Mouse (Mus musculus) right cerebral cortex, postnatal 10 days (tissue): ENCODE measurements at regions not wholly inside any gene's neighbourhood (a gene's known extent, or its start where the extent isn't known, plus 50 kb on each side); places are given as distances from the start of the nearest gene placed in this dataset.
"Not testable (repeated sequence)": the region's sequence is repeated elsewhere in the genome, so short reads cannot be mapped to it uniquely, and the experiment has no call there.

ENCODE experiments used
- DNase-seq, 2 experiments: peaks; one replicate each; pipeline ENCODE4 v3.0.0; 2021; ENCODE audit warnings: low spot score in 2 of 2

DNA sequence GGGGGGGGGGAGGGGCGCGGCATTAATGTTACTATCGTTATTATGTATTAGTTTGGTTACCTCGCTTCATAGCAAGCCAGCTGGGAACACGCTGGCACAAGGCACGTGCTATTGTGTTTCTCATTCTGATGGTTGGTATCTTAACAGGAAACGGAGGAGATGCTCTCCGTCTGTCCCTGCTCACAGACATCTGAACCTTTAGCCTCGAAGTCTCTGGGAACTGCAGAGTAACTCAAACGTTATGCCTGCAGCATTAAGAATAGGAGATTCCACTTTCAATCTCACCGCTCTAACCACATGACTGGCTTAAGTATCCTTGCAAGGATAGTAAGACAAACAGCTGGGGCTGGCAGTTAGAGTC lies 80.0 kb downstream of the Nfkbiz start:
- DNase-seq: no peak

DNA sequence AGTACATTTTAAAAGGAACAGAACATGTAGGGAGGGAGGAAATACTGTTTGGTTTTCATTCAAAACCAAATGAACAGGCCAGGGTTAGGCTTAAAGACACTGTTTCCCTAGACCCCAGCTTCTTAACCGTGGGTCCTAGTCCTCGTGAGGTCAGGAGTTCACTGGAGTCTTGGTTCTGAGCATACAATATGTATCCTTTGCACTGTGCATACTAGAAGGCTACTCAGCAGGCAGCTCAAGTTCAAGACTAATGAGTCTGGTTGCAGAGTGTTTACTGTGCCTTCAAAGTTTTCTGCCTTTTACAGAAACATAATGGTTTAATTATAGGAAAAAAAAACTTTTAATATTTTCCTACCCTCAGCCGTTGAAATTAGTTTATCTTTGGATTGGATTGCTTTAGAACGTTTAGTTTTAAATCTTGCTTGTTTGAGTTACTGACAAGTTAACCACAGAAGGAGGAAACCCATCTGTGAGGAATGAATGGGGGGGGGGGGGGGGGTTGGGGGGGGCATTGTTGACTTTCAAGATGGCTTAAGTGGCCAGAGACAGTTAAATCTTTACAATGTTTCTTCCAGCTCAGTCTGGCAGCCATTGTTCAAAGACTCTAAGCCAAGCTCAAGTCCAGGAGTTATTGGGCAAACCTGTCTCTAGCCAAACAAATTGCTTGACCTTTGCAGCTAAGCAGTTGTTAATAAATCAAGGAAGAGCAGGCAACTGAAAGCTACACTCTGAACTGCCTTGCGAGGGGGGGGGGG lies 80.6 kb downstream of the Nfkbiz start:
- no peak for DNase-seq

DNA sequence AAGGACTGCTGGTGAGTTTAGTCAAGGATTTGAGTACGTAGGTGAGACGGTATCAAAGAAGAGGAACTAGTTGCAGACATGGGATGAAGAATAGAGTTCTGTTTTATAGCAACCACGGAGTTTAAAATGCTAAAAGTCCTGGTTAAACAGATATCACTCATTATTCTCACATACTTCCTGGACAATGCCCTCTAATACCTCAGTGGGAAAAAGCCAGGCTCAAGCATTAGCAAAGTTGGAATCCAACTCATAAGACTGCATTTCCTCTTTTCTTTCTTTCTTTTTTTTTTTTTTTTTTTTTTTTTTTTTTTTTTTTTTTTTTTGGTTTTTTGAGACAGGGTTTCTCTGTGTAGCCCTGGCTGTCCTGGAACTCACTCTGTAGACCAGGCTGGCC lies 81.3 kb downstream of the Nfkbiz start:
- DNase-seq: not testable (repeated sequence)

DNA sequence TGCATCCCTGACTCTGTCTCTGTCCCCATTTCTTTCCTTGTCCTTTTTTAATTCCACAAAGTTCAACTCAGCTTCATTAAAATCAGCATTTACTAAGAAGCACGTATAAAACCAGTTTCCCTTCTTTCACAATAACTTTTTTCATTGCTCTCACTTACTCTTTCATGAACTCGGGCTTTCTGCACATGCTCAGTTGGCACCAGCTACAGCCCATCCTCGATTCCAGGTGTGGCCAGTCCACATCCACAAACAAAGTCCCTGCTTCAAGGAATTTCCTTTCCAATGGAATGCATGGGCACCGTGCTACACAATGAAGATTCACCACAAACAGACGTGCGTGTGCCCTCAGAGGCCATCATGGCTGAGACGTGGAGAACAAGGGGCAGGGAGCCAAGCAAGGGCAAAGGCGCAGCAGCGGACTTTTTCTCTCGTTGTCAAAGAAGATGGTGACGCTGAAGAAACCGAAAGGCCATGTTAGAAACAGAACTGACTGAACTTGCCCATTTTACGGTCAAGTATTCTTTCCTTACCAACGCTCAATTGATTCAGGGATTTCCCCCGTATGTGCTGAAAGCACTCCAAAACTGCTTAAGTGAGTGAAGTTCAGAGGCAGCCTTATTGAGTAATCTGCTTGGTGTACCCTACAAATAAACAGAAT lies 81.8 kb downstream of the Nfkbiz start:
- no peak for DNase-seq

DNA sequence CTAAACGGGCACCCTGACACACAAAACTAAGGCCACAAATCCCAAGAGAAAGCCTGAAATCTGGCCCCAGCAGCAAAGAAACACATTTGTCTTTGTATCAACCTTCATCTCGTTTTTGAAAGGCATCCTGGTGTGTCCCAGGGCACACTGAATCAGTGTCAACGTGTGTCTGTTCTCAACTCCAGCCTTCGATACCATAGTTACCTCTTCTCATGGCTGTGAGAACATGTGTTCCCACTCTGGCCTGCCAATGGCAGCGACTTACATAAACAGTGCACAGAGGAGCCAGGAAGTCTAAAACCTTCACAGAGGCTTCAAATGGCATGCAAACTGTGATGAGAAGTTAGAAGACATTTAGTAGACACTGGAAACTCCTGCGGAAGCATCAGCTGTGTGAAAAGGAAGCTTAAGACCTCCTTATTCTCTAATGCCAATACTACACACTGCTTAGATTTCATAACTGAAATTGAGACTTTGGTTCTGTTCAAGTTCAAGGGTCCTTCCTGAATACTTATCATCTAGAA lies 83.3 kb downstream of the Nfkbiz start:
- DNase-seq: no peak

DNA sequence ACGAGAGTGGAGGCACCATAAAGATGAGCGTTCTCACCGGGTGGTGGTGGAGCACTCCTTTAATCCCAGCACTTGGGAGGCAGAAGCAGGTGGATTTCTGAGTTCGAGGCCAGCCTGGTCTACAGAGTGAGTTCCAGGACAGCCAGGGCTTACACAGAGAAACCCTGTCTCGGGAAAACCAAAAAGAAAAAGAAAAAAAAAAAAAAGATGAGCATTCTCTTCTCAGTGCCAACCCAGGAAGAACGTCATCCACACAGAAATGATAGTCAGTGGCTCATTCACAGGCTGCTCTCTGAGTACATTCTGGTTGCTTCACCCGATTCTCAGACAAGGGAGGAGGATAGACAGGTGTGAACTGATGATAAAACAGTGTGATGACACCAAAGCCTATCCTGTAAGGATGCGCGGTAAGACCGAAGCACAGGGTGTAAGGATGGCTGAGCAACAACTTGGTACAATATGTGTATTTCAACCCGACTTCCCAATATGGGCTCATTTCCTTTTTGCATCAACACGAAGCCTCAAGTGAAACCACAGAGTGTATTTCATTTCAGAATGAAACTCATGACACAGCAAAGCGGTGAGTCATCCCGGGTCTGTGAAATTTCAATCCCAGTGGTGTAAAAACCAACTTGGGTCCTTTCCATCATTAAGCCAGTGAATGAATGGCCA lies 84.5 kb downstream of the Nfkbiz start:
- no peak for DNase-seq

DNA sequence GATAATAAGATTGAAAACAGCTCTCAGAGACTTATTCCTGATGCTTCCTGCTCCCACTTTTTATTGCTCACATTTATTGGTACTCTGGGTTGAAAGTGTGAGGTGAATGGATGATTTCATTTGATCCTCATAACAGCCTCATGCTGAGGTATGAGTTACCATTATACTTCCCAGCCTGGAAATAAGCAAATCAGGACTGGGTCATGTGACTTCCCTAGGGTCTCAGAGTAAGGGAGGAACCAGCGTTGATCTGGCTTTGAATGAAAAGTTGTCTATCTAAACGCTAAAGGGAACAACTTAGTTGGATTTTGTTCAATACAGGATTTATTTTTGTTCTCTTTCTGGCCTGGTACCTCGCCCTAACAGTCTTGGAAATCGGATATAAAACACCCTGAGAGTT lies 85.3 kb downstream of the Nfkbiz start:
- DNase-seq: no peak

DNA sequence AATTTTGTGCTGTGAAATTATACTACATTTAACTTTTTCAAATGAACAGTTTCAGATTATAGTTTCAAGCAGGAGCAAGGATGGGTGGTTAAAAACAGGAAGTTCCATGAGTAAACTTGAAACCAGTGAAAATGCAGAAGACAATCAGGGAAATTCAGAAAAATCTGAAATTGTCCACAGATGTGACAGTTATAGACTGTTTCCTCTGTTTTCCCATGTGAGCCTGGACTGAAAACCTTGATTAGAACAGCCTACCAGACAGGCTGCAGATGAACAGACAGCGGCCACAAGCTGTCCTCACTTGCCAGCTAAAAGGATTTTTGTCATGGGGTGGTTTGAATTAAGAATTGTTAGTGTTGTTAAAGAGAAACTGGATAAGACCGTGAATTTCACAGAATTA lies 91.4 kb downstream of the Nfkbiz start:
- no peak for DNase-seq

DNA sequence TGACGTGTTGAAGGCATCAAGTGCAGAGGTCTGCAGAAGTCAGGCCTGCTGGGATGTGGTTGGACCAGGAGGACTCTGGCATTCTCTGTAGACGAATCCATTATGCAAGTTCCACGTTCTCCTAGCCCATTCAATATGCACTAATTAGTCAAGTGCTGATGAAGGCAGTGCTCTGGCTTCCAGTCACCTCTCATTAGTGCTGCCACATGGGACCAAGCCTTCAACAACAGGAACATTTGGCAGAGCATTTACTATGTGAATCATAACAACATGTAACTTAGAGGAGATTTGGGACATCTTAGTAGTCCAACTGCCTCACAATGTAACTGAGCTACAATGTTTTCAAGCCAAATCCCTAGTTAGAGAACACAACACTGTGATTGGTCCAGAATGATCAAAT lies 92.5 kb downstream of the Nfkbiz start:
- DNase-seq: no peak

DNA sequence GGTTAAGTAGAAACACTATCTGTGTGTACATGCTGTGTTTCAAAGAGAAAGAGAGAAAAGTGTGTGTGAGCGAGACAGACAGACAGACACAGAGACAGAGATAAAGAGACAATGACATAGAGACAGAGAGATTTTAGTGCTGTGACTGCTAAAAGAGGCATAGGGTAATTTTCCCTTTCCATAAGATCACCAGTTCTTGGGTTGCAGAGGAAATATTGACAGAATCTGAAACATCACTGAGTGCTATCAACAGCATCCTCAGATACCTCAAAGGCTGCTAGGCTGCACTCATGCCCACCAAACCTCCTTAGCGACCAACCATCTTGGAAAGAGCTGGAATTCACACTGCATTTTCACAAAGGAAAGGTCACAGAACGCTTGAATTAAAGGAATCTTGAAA lies 93.6 kb downstream of the Nfkbiz start:
- DNase-seq: no peak

DNA sequence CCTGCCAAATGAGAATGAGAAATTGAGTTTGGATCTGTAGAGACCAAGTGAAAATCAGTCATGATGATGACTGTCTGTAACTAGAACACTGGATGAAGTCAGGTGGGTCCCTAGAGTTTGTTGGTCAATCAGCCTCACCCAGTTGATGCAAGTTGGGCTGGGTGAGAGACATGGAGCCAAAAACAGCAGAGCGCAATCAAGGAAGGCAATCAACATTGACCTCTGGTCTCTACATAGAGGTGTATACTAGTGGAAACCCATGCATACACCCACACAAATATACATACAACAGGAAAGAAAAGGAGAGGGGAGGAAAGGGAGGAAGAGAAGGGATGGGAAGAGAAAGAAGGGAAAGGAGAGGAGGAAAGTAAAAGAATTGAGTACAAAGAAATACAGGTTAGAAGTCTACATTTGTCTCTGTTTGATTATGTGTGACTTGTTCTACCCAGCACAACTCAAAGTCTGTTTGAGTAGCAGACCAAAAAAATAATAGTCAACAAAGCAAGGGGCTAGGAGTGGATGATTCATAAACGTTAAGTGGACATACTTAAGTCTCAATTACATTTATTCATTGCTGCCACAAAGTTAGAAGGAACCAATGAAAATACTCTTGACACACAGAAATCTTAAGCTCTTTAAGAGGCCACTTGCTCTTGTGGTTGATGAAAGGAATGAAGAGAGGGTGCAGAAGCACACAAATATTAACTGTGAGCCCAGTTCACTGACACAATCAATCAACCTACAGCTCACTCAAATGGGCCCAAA lies 97.4 kb downstream of the Nfkbiz start:
- DNase-seq: no peak

DNA sequence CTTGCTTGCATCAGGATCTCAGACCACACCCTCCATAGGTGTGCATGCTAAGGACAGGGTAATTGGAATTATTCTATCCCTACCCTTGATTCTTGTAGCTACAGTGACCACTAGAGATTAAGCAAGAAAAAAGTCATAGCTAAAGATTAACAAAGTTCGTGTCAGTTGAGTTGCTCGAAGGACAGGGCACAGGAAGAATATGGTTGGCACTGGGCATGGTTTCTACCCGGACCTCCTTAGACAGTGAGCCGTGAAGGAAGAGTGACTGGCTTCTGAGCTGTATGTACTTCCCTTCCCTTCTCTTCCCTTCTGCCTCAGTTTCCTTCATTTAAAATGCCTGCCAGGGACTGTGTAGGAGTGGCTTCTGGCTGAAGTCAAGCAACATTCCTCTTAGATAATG lies 100.0 kb downstream of the Nfkbiz start:
- no peak for DNase-seq

DNA sequence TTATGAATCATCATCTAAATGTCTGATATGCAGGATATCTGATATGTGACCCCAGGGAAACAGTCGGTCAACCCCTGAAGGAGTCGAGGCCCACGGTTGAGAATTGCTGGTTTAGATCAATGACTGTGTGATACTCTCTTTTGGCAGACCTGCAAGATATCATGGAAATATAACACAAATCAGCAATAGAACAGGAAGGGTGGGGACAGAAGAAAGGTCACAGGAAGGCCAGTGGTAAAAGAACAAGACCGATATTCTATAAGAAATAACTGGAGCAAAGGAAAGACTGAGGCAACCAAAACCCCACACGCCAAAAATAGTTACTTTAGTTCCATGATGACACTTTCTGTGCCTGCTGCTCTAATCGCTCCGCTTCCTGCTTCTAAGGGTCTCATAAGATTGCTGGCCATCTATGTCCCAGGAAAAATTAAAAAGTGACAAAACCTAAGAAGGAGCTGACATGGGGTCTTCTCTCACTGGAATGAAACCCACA lies 103.2 kb downstream of the Nfkbiz start:
- DNase-seq: no peak

DNA sequence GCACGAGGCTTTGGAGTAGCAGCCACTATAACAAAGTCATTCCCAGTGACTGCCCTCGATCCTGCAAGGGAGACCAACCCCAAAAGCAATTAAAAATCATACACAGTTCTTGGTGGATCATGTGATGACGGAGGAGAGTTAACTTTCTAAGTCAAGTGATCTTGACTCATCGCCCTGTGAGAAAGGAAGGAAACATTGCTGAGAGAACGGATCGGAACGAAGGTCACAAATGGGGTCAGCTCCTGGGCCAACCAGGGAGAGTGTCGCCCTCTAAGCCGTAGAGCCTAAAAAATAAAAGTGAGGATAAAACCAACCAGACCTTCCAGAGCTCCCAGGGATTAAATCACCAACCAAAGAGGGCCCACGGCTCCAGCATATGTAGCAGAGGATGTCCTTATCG lies 104.4 kb downstream of the Nfkbiz start:
- no peak for DNase-seq

DNA sequence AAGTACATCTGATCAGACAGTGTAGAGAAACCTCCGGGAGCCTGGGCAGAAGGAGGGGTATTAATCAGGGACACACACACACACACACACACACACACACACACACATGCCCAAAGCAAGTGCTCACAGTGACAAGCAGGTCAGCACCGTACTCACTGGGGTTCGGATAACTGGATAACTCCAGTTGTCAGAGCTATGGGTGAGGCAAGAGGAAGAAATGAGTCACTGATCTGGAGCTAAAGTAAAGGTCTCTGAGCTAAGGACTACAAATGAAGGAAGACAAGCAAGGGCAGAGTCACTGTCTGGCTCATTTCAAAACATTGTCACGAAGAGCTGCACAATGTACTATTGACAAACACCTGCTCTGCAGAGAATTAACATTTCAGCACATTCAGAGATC lies 104.9 kb downstream of the Nfkbiz start:
- DNase-seq: no peak

DNA sequence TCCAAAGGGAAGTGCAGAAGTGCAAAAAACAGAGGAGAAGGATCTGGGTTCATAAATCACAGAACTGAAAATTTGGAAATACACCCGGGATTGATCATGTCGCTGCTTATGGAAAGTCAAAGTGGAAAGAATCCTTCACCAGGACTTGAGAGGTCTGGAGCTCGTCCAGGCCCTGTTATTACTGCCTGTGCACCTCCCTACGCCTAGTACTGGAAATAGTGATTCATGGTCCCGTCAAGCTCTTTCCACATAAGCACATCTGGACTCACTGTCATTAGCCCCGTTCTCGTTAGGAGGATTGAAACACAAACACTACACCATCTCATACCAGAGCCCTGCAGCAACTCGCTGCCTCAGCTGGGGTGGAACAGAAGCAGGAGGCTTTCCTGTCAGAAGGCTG lies 107.7 kb downstream of the Nfkbiz start:
- DNase-seq: no peak

DNA sequence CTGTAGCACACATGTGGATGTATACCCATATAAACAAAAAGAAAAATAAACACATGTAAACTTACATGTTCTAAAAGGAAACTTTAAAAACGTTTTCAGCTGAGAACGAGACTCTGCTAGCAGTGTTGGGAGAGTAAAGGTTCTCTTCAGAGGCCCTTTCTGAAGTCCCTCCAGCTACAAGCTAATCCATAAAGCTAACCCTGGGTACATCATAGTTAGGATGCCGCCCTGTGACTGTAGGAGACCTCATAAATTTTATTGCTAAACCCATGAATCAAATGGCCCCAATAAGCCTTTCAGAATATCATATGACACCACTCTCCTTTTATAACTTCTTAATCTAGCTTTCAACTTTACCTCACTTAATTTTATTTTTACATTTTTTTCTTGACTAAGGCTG lies 112.2 kb downstream of the Nfkbiz start:
- DNase-seq: no peak

DNA sequence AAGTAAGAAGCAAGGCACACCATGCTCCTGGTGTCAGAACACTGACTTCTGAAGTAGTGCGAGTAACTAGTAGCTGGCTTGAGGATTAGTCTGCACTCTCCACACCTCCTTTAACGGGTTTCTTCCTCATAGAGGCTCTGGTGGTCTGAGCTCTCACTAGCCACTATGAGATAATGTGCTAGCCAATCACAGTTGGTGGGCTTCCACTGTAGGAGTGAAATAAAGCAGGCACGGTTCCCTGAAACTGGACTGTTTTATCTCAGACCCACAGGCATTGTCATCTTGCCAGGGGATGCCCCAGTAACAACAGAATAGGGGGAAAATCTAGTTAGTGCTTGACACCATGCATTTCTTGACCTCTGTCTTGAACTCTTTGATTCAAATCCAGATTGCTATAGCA lies 118.3 kb downstream of the Nfkbiz start:
- no peak for DNase-seq

DNA sequence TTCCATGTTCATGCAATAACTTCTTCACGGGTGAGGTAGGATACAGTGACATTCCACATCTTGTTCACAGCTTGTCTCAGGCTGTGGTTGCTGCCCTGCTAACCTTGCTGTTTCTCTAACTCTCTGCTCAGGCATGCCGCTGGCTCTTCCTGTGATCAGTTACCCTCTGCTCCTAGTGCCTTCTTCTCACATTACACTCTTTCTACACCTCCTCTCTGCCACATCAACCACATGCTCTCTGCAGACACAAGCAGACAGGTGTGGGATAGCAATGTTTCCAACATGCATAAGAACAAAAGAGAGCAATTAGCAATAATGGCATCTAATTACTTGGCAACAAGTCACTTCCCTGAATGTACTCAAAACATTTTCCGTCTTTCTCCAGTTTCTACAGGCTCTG lies 128.7 kb downstream of the Nfkbiz start:
- DNase-seq: no peak

DNA sequence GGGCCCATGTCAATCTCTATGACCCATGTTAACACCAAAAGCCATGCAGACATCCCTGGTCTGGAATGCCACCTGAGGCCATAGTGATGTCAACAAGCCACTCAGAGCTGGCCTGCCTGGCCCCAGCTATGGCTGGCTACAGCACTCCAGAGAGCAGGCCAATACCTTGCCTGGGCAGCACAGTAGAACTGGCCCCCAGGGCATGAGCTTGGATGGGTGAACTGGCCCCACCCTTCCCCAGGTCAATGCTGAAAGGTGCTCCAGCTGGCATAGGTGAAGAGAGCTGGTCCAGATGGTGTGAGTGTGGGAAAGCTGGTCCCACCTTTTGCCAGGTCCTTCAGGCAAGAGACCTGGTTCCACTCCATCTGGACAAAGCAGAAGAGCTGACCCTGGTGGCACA lies 132.2 kb downstream of the Nfkbiz start:
- DNase-seq: no peak

DNA sequence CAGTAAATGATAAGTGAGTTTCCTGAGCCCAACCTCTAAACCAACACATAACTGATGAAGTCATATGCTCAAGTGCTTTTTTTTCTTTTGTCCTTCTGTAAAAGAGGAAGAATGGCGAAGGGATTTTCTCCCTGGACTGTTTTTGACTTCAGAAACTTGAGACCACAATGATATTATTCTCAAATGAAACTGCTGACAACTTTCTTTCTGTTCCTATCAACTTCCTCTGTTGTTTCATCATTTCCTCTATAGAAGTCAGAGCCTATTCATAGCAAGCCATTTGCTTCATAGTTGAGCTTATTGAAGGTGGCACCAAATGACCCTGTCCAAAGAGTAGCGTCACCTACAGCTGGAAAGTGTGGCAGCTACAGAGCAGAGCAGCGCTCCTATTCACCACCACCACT lies 140.2 kb downstream of the Nfkbiz start:
- no peak for DNase-seq

DNA sequence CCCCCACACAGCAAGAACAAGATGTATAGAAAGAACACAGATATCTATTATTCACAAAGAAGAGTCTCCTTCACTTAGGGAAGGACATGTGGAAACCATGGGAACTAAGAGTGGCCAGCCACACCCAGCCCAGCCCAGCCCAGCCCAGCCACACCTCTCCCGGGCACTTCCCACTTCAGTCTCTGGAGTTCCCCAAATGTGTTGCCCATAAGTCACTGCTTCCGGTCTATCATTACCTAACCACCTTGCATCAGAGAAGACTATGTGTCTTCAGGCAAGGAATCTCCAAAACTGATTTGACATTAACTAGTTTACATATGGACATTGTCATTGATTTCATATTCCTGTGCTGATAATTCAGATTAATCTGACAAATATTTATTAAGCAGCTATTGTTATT lies 147.6 kb downstream of the Nfkbiz start:
- no peak for DNase-seq
